Mouse (Mus musculus): ENCODE data around the gene Ppp1r14b.
"Not testable (repeated sequence)": the region's sequence is repeated elsewhere in the genome, so short reads cannot be mapped to it uniquely, and the experiment has no call there.

Gene Ppp1r14b

GRCm38 (mm10) chr19:6977759-6978638 lies 3.2 kb downstream of the Ppp1r14b start:
- no peak for DNase-seq

DNA sequence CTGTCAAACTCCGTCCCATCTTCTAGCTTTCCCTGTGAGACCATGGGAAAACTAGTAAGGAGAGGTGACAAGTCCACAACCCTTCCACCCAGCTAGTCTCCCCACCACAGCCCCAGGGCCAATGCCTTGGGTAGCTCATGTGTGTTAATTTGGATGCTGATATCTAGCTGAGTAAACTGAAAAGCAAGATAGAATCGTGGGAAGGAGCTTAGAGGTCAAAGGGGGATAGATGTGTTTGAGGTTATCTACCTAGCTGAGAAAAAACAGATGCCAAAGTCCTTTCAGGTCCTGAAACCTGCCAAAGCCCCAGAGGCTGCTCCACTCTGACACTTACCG lies 3.8 kb downstream of the Ppp1r14b start:
- no peak for DNase-seq

- peak; percentile 75 for DNase-seq
Measured at GRCm38 (mm10) chr19:6979001-6979479, 4.3 kb downstream of the Ppp1r14b start.

- DNase-seq: peak; percentile 100
Measured at GRCm38 (mm10) chr19:6979486-6980380, 5.0 kb downstream of the Ppp1r14b start.

DNA sequence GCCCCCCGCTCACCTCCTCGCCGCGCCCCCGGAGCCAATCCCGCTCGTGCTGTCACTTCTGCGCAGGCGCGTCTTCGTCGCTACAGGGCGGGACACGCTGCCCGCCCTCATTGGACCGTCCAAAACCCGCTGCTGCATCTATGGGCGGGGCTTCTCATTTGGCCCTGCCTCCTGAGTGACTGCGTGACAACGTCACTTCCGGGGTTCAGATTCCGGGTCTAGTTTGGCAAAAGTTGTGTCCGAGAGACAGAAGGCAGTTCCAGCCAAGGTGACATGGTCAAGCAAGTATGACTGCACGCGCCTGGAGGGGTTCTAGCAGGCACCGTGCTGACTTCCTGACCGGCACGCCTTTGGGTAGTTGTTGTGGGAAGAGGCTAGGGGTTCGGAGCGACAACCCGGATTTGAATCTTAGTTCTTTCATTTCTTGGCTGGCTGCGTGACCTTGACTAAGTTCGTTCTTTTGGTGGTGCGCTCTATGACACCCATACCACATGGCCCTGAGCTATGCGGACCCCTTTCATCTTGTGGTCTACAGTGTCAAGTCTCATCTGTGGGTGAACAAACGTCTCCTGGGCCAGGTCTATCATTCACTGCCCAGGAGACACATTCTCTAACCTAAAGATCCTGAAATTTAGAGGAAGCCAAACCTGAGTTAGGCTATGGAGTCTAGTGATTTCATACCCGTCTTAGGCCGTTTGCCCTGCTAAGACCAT lies 5.8 kb downstream of the Ppp1r14b start, which contains the start of gene Fkbp2:
Gene Fkbp2, minus strand, starts transcription at position 121 of the 713 bp plus-strand sequence.
- DNase-seq: peak; percentile 99

- DNase-seq: no peak
Measured at GRCm38 (mm10) chr19:6981465-6981864, 6.7 kb downstream of the Ppp1r14b start.

- DNase-seq: no peak
Measured at GRCm38 (mm10) chr19:6983621-6984020, 8.9 kb downstream of the Ppp1r14b start.

GRCm38 (mm10) chr19:6985300-6985699 lies 10.5 kb downstream of the Ppp1r14b start:
- DNase-seq: no peak

DNA sequence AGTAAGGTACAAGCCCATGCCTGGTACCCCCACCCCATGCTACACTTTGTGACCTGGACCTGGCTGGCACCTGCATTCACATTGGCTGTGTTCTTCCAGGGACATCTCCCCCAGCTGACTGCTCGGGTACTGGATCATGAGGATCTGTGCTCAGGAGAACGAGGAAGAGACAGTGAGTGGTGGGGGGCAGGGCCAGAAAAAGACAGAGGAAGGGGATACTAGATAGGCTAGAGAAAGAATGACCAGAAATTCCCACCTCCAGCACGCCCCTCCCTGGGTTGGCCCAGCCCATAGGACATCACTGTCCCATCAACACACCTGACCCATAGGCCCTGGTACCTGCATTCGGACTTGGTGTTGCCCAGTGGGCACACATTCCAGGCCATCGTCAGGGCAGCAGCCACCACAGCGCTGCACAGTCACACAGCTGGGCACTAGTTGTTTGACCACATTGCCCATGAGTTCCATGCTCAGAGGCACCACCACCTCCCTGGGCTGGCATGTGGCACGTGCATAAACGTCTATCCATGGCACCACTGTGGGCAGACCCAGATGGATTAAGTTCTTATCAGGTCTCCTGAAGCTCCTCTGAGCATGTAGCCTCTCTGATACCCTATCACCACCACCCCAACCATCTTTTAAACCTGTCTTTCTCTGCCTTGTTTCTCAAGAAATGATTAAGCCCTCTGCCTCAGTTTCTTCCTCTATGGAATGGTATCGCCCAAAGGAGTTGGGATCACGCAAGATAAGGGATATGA lies 11.4 kb downstream of the Ppp1r14b start:
- DNase-seq: no peak

DNA sequence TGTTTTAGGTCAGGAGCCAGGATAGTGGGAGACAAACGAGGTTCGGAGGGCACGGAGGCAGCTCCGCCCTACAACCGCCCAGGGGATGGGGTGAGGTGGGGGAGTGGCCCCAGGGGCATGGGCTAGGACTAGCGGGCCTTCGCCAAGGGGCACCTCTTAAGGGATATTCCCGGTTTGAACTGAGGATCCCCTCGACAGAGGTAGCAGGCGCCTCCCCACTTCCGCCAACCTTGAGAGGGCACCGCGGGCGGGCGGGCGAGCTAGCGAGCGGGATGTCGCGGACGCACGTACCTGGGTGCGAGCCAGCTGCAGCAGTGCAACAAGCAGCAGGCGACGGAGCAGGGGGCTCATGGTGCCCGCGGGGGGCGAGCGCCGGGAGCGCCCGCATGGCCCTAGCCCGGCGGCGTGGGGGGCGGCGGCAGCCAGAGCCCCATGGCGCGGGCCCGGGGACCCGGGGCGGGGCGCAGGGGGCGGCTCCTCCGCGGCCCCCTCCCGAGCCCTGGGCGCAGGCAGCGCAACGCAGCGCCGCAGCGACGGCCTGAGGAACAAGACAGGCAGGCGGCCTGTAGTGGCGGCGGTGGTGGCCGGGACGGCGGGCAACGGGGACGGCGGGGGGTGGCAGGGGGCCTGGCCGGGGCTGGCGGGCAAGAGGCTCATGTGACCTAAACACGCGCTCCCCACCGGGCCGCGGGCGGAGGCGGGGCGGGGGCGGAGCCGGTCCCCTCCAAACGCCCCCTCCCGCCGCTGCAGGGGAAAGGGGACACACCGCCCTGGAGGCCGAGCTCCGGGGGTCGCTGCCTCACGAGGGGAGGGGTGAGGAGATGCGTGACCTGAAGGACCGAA lies 12.5 kb downstream of the Ppp1r14b start, which contains the start of gene Vegfb:
Gene Vegfb, minus strand, starts transcription at position 591 of the 843 bp plus-strand sequence.
- DNase-seq: peak; percentile 72

DNA sequence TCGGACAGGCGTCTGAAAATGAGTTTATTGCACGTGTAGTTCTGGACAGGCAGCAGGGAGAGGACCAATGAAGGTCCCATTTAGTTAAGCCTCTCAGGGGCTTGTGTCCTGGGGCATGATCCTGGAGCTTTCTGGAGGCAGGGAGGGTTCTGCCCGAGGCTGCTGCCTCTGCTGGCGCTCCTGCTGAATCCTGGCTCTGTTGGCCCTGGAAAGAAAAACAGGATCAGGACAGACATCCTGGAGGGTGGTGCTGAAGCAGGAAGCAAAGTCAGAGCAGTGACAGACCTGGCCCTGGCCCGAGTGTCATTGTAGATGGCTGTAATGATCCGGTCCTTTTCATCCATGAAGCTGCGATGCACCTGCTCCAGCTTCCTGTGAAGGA lies 13.1 kb downstream of the Ppp1r14b start:
- DNase-seq: no peak

DNA sequence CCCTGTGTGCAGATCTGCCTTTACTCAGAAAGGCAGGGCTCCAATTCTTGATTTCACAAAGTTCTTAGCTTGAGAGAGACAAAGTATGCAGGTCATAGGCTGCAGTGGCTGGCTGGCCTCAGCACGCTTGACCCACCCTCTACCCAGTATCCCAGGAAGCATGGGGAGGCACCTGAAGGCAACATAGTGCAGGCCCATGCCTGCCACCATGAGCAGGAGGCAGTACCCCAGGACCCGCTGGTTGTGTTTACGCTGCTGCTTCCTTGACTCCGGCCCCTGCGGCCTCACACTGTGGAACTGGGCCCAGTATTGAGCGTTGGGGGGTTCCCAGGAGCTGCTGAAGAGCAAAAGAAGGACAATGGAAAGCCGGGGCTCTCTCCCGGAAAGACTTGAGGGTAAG lies 14.5 kb downstream of the Ppp1r14b start:
- no peak for DNase-seq

DNA sequence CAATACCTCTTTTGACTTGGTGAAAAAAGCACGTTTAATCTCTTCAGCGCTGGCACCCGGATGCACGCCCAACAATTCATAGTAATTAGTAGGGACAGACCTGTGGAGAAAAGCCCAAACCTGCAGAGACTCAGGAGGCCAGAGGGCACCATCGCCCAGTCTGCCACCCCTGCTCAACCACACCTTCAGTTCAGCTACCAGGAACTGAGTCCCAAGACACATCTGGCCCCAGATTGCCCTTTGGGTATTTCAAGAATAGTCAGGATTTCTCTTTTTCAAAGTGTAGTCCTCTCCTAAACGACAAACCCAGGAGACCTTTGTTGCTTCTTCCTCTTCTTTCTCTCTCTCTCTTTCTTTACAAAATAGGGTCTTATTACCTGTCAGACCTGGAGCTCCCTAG lies 15.9 kb downstream of the Ppp1r14b start:
- no peak for DNase-seq

GRCm38 (mm10) chr19:6991166-6991565 lies 16.4 kb downstream of the Ppp1r14b start:
- DNase-seq: not testable (repeated sequence)

DNA sequence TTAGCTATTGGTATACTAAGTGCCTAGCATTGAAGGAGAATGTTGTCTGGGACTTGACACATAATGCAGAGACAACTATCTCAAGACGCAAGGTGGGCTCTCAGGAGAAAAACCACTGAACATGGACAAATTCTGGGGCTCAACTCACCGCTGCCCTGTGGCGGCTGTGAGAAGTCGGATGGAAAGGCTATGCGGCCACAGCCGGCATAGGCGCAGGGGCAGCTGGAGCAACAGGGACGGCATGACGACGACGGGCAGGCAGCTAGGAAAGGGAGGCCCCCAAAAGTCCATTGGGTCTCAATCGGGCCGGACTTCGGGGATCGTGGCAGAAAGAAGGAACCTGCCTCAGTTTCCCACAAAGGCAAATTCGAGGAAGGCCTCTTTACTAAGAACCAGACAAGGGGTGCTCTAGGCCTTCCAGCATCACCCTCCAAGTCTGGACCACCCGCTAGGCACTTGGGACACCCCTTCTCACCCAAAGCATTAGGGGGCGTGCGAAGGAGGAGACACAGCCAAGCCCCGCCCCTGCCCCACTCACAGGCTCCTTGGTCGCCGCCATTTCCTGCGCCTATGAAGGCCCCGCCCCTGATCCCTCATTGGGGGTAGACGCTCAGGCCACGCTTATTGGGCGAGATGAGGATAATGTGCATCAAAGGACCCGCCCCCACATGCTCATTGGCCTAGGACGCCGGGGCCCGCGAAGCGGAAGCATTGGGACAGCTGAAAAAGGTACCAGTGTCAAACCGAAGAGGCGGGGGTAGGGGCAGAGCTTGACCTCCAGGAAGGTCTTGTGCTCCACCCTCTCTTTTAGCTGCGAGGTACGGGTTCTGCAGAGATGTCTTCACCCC lies 17.5 kb downstream of the Ppp1r14b start, which contains the start of gene Dnajc4:
Gene Dnajc4, minus strand, starts transcription at position 562 of the 848 bp plus-strand sequence.
- DNase-seq: peak; percentile 99

- no peak for DNase-seq
Measured at GRCm38 (mm10) chr19:6993011-6993770, 18.4 kb downstream of the Ppp1r14b start.

DNA sequence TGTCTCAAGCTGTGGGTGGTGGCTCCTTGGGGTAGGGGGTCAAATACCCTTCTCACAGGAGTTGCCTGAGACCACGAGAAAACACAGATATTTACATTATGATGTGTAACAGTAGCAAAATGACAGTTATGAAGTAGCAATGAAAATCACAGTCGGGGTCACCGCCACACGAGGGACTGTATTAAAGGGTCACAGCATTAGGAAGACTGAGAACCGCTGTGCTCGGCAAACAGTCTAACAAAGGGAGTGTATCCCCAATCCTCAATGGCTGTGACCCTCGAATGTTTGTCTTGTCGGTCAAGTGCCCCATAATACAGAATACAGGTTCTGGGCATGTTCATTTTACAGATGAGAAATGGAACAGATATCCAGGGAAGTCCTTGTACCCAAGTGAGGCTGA lies 19.2 kb downstream of the Ppp1r14b start:
- no peak for DNase-seq

- DNase-seq: no peak
Measured at GRCm38 (mm10) chr19:6994489-6994888, 19.7 kb downstream of the Ppp1r14b start.

Data from liver (tissue).